Mouse (Mus musculus) neural tube, embryonic 12.5 days (tissue): ENCODE measurements around the gene Enpp7. TPM values are rescaled to one million over a fixed set of nuclear protein-coding genes. Genes with fewer than 3 reads are reported as not detected.

ENCODE experiments used
- ATAC-seq: fragments of 200-750 bp; cut with Nextera tagmentation; 2 replicates; pipeline ENCODE4 v1.8.0; 2017; ENCODE audit warnings: low read depth, mild to moderate bottlenecking, moderate TSS enrichment, moderate library complexity; ENCODE audit not compliant: low FRiP score
- H3K27ac ChIP-seq: fragments of 300-500 bp; sonication (generic); 2 replicates; pipeline ENCODE4 v1.5.1; 2016
- H3K27me3 ChIP-seq: fragments of 300-500 bp; sonication (generic); replicated peaks from 2 replicates; pipeline ENCODE4 v1.6.1; 2016; ENCODE audit warnings: mild to moderate bottlenecking
- H3K36me3 ChIP-seq: fragments of 300-500 bp; sonication (generic); 2 replicates; pipeline ENCODE4 v1.6.1; 2016; ENCODE audit warnings: mild to moderate bottlenecking
- H3K4me1 ChIP-seq: fragments of 300-500 bp; sonication (generic); 2 replicates; pipeline ENCODE4 v1.6.1; 2016
- H3K4me2 ChIP-seq: fragments of 300-500 bp; sonication (generic); replicated peaks from 2 replicates; pipeline ENCODE4 v1.6.1; 2016; ENCODE audit warnings: mild to moderate bottlenecking
- H3K4me3 ChIP-seq: fragments of 300-500 bp; sonication (generic); 2 replicates; pipeline ENCODE4 v1.5.1; 2016
- H3K9ac ChIP-seq: fragments of 300-500 bp; sonication (generic); 2 replicates; pipeline ENCODE4 v1.6.1; 2016; ENCODE audit warnings: mild to moderate bottlenecking
- H3K9me3 ChIP-seq: fragments of 300-500 bp; sonication (generic); 2 replicates; pipeline ENCODE4 v1.6.1; 2016; ENCODE audit warnings: mild to moderate bottlenecking
- WGBS: fragments of 180-500 bp; shearing (Covaris S2); methylation state at CpG from one replicate; pipeline ENCODE4 v1.1.7; 2016; 5-methylcytosine and 5-hydroxymethylcytosine counted together
- polyA plus RNA-seq: library from polyadenylated mRNA; unstranded; fragments of >200 nt; fragmentation: Nextera tagmentation; extraction: Ambion mirVana; gene quantifications from 2 replicates; pipeline ENCODE4 v1.2.1, GENCODE M21; 2016

Gene Enpp7
- polyA plus RNA-seq, result not detected in 2 replicates

GRCm38 (mm10) chr11:118987999-118988398 is at the start of gene Enpp7:
Gene Enpp7, plus strand, starts transcription at chr11:118988188.
- H3K9ac ChIP-seq, result no peak within 1 kb of the TSS
- H3K4me2 ChIP-seq, result no peak within 1 kb of the TSS
- no peak for ATAC-seq
- H3K36me3 ChIP-seq, result no peaks in the 10 kb centered on the region
- H3K4me3 ChIP-seq, result no peak within 1 kb of the TSS
- no peaks in the 10 kb centered on the region for H3K9me3 ChIP-seq
- H3K27ac ChIP-seq, result no peak within 1 kb of the TSS
- no peaks in the 10 kb centered on the region for H3K27me3 ChIP-seq
- peaks cover 6% of the 10 kb centered on the region; the same call in 1 of the 2 replicates for H3K4me1 ChIP-seq
- 92% methylated on average over 10 of the region's 10 CpGs for WGBS

DNA sequence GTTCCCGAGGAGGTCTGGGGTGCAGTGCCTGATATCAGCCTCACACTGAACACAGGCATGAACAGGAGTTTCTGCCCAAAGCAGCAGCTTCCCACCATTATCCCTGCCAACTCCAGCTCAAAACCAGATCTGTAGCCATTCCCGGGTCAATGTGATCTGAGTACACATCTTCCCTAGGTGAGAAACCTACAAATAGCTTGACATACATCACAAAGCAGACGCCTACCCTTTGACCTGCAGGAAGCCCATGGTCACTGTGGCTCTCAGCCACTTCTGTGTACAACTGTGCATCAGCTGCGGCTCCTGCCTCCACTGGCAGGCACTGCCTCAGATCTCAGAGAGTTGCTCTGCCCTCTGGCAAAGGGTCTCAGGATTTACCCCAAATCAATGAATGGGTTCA is 48.3 kb upstream of the Enpp7 start:
- ATAC-seq, result no peak
- Histone ChIP-seq H3K4me1 (no peaks in the 10 kb centered on the region), H3K27ac (no peak overlapping the region), H3K4me2 (no peak overlapping the region), H3K9ac (no peak overlapping the region), H3K4me3 (no peak overlapping the region), H3K9me3 (no peaks in the 10 kb centered on the region), H3K27me3 (no peaks in the 10 kb centered on the region), H3K36me3 (no peaks in the 10 kb centered on the region)
- 84% methylated on average over 4 of the region's 4 CpGs for WGBS

GRCm38 (mm10) chr11:118940539-118940938 is 47.4 kb upstream of the Enpp7 start:
- Histone ChIP-seq H3K4me2 (no peak overlapping the region), H3K27me3 (no peaks in the 10 kb centered on the region), H3K9me3 (no peaks in the 10 kb centered on the region), H3K4me1 (no peaks in the 10 kb centered on the region), H3K36me3 (no peaks in the 10 kb centered on the region), H3K27ac (no peak overlapping the region), H3K9ac (no peak overlapping the region), H3K4me3 (no peak overlapping the region)
- WGBS, result 76% methylated on average over 11 of the region's 11 CpGs
- no peak for ATAC-seq

- Histone ChIP-seq H3K4me1 (no peaks in the 10 kb centered on the region), H3K9ac (no peak overlapping the region), H3K27me3 (no peaks in the 10 kb centered on the region), H3K9me3 (no peaks in the 10 kb centered on the region), H3K36me3 (no peaks in the 10 kb centered on the region), H3K4me3 (no peak overlapping the region), H3K4me2 (no peak overlapping the region), H3K27ac (no peak overlapping the region)
- 59% methylated on average over 5 of the region's 5 CpGs for WGBS
- ATAC-seq, result no peak
These were observed 46.7 kb upstream of the Enpp7 start for GRCm38 (mm10) chr11:118941268-118941667.

- 82% methylated on average over 8 of the region's 8 CpGs for WGBS
- H3K4me1 ChIP-seq, result no peaks in the 10 kb centered on the region; the same call in 1 of the 2 replicates
- no peak overlapping the region for H3K4me2 ChIP-seq
- no peak for ATAC-seq
- H3K27me3 ChIP-seq, result no peaks in the 10 kb centered on the region
- no peaks in the 10 kb centered on the region for H3K9me3 ChIP-seq
- no peak overlapping the region for H3K9ac ChIP-seq
- no peaks in the 10 kb centered on the region for H3K36me3 ChIP-seq
- no peak overlapping the region for H3K4me3 ChIP-seq
- no peak overlapping the region for H3K27ac ChIP-seq
These were observed 42.1 kb upstream of the Enpp7 start for GRCm38 (mm10) chr11:118945868-118946267.

GRCm38 (mm10) chr11:118955016-118955415 is 33.0 kb upstream of the Enpp7 start:
- H3K4me1 ChIP-seq, result peaks cover 49% of the 10 kb centered on the region
- H3K4me3 ChIP-seq, result no peak overlapping the region
- no peaks in the 10 kb centered on the region for H3K36me3 ChIP-seq
- H3K4me2 ChIP-seq, result no peak overlapping the region
- WGBS, result 33% methylated on average over 6 of the region's 6 CpGs
- no peaks in the 10 kb centered on the region for H3K9me3 ChIP-seq
- no peak for ATAC-seq
- 0 out of 2 replicates have a peak overlapping the region, but pooled peaks have one; percentile 26 for H3K9ac ChIP-seq
- H3K27me3 ChIP-seq, result no peaks in the 10 kb centered on the region
- no peak overlapping the region for H3K27ac ChIP-seq

DNA sequence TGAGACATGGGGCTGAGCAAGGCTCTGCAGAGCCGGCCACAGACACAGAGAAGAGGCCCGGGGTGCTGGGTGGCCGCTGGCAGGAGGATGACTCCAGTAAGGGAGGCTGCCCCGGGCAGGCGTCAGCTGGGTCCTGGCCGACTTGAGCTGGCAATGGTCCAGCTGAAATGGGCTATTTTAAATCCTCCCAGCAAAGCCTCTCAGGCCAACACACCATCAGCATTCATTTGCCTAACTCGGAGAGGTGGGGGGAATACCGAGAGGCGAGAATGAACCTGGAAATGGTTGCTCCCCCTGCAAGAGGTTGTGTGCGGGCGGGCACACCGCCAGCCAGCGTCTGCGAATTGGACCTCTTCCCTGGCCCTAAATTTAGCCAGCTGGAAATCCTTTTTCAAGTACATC is 30.9 kb upstream of the Enpp7 start:
- Histone ChIP-seq H3K4me1 (peaks cover 52% of the 10 kb centered on the region), H3K27ac (no peak overlapping the region), H3K9ac (peak overlapping the region; percentile 9; the same call in 1 of the 2 replicates), H3K36me3 (no peaks in the 10 kb centered on the region), H3K27me3 (no peaks in the 10 kb centered on the region), H3K4me3 (no peak overlapping the region), H3K9me3 (no peaks in the 10 kb centered on the region), H3K4me2 (0 out of 2 replicates have a peak overlapping the region, but pooled peaks have one; percentile 7)
- 49% methylated on average over 14 of the region's 14 CpGs for WGBS
- no peak for ATAC-seq

DNA sequence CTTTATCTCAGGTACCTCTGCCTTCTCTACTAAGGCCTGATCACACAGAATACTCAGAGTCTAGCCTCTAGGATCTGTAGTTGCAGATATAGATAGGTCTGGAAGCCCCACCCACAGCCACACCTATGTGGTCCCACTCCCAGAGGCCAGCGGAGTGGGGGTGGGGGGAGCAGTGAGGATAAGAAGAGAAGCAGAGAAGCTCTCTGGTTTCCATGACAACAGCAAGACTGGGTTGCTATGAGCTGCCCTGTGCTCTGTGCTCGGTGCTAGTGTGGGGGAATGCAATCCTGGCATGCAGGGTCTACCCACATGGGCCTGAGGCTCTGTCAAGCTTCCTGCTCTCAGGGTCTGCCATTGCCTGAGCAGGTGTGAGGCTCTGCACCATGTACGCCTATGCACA is 27.3 kb upstream of the Enpp7 start:
- Histone ChIP-seq H3K36me3 (no peaks in the 10 kb centered on the region), H3K9ac (no peak overlapping the region), H3K27me3 (no peaks in the 10 kb centered on the region), H3K9me3 (no peaks in the 10 kb centered on the region), H3K27ac (no peak overlapping the region), H3K4me3 (no peak overlapping the region), H3K4me2 (no peak overlapping the region), H3K4me1 (peaks cover 44% of the 10 kb centered on the region)
- no peak for ATAC-seq
- 56% methylated on average over 3 of the region's 3 CpGs for WGBS

DNA sequence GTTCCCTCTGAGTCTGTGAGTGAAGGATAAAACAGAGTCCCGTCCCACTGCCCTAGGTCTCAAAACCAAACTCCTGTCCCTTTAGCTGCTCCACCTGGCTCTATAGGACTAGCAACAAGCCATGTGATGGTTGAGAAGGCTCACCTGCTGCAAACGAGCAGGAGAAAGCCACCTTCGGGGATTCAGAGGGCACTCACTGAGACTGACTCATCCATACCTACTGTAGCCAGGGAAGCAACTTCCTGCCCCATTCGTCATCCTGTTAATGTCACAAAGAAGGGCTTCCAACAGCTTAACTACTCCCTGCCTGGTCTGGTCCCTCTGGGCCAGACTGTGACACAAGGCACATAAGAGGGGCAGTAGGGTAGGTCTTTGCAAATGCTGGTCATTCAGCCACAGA is 25.5 kb upstream of the Enpp7 start:
- Histone ChIP-seq H3K27ac (no peak overlapping the region), H3K4me3 (no peak overlapping the region), H3K9ac (no peak overlapping the region), H3K27me3 (no peaks in the 10 kb centered on the region), H3K4me2 (no peak overlapping the region), H3K9me3 (no peaks in the 10 kb centered on the region), H3K4me1 (peaks cover 39% of the 10 kb centered on the region), H3K36me3 (no peaks in the 10 kb centered on the region)
- WGBS, result 60% methylated on average over 4 of the region's 4 CpGs
- no peak for ATAC-seq

DNA sequence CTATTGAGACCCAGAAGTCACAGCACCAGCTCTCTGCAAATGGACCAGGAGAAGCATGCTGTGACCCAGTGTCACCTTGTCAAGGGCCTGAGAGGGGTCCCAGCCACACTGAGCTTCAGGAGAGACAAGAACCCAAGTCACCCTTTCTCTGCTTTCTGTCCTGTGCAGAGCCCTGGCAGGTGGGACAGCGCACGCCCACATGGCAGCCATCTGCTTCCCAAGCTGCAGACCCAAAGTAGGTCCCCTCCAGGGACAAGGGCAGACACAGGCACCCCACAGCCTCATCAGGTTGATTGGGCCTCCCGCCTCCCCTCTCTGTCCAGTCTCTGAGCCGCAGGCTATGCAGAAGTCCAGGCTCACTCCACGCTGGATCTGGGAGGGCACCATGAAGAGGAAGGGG is 24.1 kb upstream of the Enpp7 start:
- H3K4me3 ChIP-seq, result no peak overlapping the region
- H3K27me3 ChIP-seq, result no peaks in the 10 kb centered on the region
- peaks cover 34% of the 10 kb centered on the region for H3K4me1 ChIP-seq
- H3K36me3 ChIP-seq, result no peaks in the 10 kb centered on the region
- no peak overlapping the region for H3K27ac ChIP-seq
- WGBS, result 87% methylated on average over 5 of the region's 5 CpGs
- H3K9ac ChIP-seq, result no peak overlapping the region
- no peak overlapping the region for H3K4me2 ChIP-seq
- no peaks in the 10 kb centered on the region for H3K9me3 ChIP-seq
- ATAC-seq, result no peak

- Histone ChIP-seq H3K9me3 (no peaks in the 10 kb centered on the region), H3K4me2 (no peak overlapping the region), H3K4me1 (peaks cover 25% of the 10 kb centered on the region), H3K27me3 (no peaks in the 10 kb centered on the region), H3K27ac (no peak overlapping the region), H3K4me3 (no peak overlapping the region), H3K9ac (no peak overlapping the region), H3K36me3 (no peaks in the 10 kb centered on the region)
- WGBS, result 63% methylated on average over 7 of the region's 7 CpGs
- no peak for ATAC-seq
These were observed 22.9 kb upstream of the Enpp7 start for GRCm38 (mm10) chr11:118965078-118965477.

DNA sequence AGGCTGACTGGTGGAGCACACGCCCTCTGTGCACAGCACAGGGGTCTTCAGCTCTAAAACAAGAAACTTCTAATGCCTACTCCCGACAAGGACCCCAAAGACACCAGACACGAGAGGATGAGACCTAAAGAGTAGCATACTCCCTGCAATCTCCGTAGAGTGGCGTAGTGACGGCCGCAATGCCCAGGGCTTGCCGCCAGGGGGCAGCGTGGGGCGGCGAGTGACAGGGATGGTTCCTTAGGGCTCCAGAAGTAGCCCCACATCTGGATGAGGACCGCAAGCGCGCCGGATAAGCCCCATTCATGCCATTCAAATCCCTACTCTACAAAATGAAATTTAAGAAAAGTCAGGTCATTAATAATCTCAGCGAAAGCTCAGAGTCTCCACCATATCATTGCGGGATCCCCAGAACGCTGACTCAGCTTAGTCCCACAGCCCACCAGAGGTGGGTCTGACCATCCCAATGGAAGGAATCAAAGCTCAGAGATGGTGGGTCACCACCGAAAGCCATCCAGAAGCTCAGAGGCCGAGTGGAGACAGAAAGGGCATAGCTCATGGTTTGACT is 16.4 kb upstream of the Enpp7 start:
- no peak overlapping the region for H3K27ac ChIP-seq
- H3K36me3 ChIP-seq, result no peaks in the 10 kb centered on the region
- no peak overlapping the region for H3K9ac ChIP-seq
- H3K9me3 ChIP-seq, result no peaks in the 10 kb centered on the region
- no peak for ATAC-seq
- no peak overlapping the region for H3K4me3 ChIP-seq
- no peaks in the 10 kb centered on the region for H3K27me3 ChIP-seq
- H3K4me2 ChIP-seq, result no peak overlapping the region
- 37% methylated on average over 20 of the region's 20 CpGs for WGBS
- peaks cover 26% of the 10 kb centered on the region for H3K4me1 ChIP-seq
